Mouse (Mus musculus) kidney, embryonic 15.5 days (tissue): ENCODE measurements around the gene Ahsa1. TPM values are rescaled to one million over a fixed set of nuclear protein-coding genes. Genes with fewer than 3 reads are reported as not detected.

Experiments
- ATAC-seq: fragments of 200-750 bp; cut with Nextera tagmentation; replicated peaks from 2 replicates; pipeline ENCODE4 v1.8.0; 2017; ENCODE audit warnings: moderate TSS enrichment; ENCODE audit not compliant: low FRiP score
- H3K27ac ChIP-seq: fragments of 300-500 bp; sonication (generic); 2 replicates; pipeline ENCODE4 v1.5.1; 2015; ENCODE audit warnings: mild to moderate bottlenecking, inconsistent platforms
- H3K27me3 ChIP-seq: fragments of 300-500 bp; sonication (generic); 2 replicates; pipeline ENCODE4 v1.6.1; 2015; ENCODE audit warnings: inconsistent platforms
- H3K36me3 ChIP-seq: fragments of 300-500 bp; sonication (generic); 2 replicates; pipeline ENCODE4 v1.6.1; 2015; ENCODE audit warnings: inconsistent platforms
- H3K4me1 ChIP-seq: fragments of 300-500 bp; sonication (generic); 2 replicates; pipeline ENCODE4 v1.6.1; 2015; ENCODE audit warnings: inconsistent platforms
- H3K4me2 ChIP-seq: fragments of 300-500 bp; sonication (generic); 2 replicates; pipeline ENCODE4 v1.6.1; 2015; ENCODE audit warnings: moderate library complexity, mild to moderate bottlenecking, inconsistent platforms
- H3K4me3 ChIP-seq: fragments of 300-500 bp; sonication (generic); replicated peaks from 2 replicates; pipeline ENCODE4 v1.5.1; 2015; ENCODE audit warnings: mild to moderate bottlenecking, inconsistent platforms
- H3K9ac ChIP-seq: fragments of 300-500 bp; sonication (generic); 2 replicates; pipeline ENCODE4 v1.6.1; 2015; ENCODE audit warnings: mild to moderate bottlenecking, inconsistent platforms
- H3K9me3 ChIP-seq: fragments of 300-500 bp; sonication (generic); replicated peaks from 2 replicates; pipeline ENCODE4 v1.6.1; 2016; ENCODE audit warnings: inconsistent platforms
- WGBS: fragments of 180-500 bp; shearing (Covaris S2); methylation state at CpG from one replicate; pipeline ENCODE4 v1.1.7; 2015; ENCODE audit warnings: mixed read lengths; 5-methylcytosine and 5-hydroxymethylcytosine counted together
- polyA plus RNA-seq: library from polyadenylated mRNA; unstranded; fragments of >200 nt; fragmentation: Nextera tagmentation; extraction: Ambion mirVana; gene quantifications from 2 replicates; pipeline ENCODE4 v1.2.1, GENCODE M21; 2015

The Ahsa1 gene
- polyA plus RNA-seq, result 235 and 248 TPM in 2 replicates

DNA sequence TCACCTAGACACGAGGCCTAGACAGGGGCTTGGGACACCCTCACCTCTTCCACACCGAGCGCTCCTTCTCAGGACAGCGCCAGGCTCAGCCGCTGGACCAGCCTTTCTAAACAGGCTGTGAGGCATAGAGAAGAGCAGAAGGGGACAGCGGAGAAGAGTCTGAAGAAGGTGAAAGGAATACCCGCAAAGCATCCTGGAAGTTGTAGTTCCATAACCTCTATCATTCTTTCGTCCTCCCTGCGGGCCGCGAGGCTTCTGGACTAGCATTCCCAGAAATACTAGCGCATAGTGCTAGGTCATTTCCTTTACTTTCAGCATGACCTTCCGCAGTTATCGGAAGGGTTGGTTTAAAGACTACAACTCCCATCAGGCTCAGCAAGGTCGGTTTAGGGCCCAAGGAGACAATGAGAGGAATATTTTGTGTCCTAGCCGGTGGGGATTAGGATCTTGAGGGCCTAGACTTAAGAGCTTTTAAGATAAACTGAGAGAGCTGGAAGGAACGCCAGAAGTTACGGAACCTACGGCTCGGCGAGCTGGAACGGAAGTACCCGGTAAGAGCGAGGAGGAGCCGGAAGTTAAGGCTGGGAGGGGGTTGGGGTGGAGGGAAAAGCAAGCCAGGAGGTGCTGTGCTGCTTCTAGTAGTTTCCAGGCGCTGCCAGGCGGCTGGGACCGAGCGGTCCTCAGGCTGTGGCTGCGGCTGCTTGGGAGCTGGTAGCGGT lies at the start of gene Ahsa1, which contains the start of gene Vipas39:
Gene Ahsa1 (plus strand): TSS at position 372 of the 719 bp plus-strand sequence.
Gene Vipas39 (minus strand): TSS at position 149 of the 719 bp plus-strand sequence.
- Histone ChIP-seq H3K4me3 (peak within 1 kb of the TSS; percentile 76), H3K27me3 (no peaks in the 10 kb centered on the region), H3K4me1 (peaks cover 17% of the 10 kb centered on the region), H3K27ac (peak within 1 kb of the TSS; percentile 94), H3K9me3 (no peaks in the 10 kb centered on the region), H3K36me3 (peaks cover 55% of the 10 kb centered on the region), H3K4me2 (peak within 1 kb of the TSS; percentile 79), H3K9ac (peak within 1 kb of the TSS; percentile 84)
- peak; percentile 97 for ATAC-seq
- WGBS, result under 1% methylated on average over 31 of the region's 31 CpGs

DNA sequence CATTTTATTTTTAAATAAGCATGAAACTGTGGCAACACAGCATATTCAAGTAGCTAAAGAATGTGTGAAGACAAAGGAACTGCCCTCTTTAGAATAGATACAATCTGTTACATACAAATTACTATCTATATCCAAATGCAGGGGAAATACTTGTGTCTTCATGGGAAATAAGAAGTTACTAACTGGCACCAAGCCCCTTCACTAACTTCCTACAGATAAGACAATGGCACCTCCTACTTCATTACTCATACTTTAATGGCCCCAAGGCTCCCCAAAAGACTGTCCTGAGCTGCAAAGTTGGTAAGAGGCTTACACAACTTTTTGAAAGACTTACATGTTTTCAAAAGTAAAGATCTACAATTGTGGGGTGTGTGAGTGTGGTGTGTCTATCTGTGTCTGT lies 48.7 kb upstream of the Ahsa1 start:
- Histone ChIP-seq H3K27ac (no peak overlapping the region), H3K27me3 (no peaks in the 10 kb centered on the region), H3K4me1 (no peaks in the 10 kb centered on the region), H3K9me3 (no peaks in the 10 kb centered on the region), H3K36me3 (no peaks in the 10 kb centered on the region), H3K4me3 (no peak overlapping the region), H3K4me2 (no peak overlapping the region), H3K9ac (no peak overlapping the region)
- ATAC-seq, result no peak

DNA sequence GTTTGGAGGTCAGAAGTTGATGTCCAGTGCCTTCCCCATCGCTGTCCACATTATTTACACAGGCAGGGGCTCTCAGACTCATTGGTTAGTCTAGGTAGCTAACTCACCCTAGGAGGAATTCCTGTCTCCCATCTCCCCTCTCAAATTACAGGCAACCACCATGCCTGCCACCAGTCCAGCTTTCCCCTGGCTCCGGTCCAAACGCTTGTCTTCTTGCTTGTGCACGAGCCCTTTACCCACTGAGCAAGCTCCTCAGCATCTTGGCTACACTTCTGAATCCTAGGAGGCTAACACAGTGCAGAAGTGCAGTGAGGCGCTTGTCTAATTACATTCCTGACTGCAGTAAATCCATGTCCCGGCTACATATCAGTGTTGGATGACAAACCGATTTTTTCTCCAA lies 46.9 kb upstream of the Ahsa1 start:
- Histone ChIP-seq H3K27me3 (no peaks in the 10 kb centered on the region), H3K27ac (no peak overlapping the region), H3K9ac (no peak overlapping the region), H3K4me3 (no peak overlapping the region), H3K4me2 (no peak overlapping the region), H3K9me3 (no peaks in the 10 kb centered on the region), H3K36me3 (no peaks in the 10 kb centered on the region), H3K4me1 (no peaks in the 10 kb centered on the region)
- no peak for ATAC-seq
- WGBS, result 51% methylated on average over 7 of the region's 7 CpGs

DNA sequence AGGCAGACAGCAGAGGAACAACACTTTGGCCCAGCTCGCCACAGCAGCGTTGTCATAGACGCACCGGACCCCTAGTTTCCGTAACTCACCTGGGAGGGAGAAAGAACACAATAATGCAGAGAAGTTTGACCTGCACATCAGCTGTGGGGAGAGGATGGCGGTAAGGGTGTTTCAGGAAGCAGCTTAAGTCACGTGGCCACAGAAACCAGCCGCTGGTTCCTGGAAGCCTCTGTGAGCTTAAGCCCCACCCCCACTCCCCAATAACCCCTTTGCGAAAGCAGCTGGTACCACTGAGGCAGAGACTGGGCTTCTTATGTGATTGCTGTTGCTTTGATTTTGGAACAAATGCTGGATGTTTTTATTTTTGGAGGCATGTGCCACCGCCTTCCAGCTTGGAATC lies 41.3 kb upstream of the Ahsa1 start:
- Histone ChIP-seq H3K36me3 (no peaks in the 10 kb centered on the region), H3K9me3 (no peaks in the 10 kb centered on the region), H3K4me2 (no peak overlapping the region), H3K9ac (no peak overlapping the region), H3K4me1 (no peaks in the 10 kb centered on the region), H3K4me3 (no peak overlapping the region), H3K27me3 (no peaks in the 10 kb centered on the region), H3K27ac (no peak overlapping the region)
- 76% methylated on average over 10 of the region's 10 CpGs for WGBS
- no peak for ATAC-seq

DNA sequence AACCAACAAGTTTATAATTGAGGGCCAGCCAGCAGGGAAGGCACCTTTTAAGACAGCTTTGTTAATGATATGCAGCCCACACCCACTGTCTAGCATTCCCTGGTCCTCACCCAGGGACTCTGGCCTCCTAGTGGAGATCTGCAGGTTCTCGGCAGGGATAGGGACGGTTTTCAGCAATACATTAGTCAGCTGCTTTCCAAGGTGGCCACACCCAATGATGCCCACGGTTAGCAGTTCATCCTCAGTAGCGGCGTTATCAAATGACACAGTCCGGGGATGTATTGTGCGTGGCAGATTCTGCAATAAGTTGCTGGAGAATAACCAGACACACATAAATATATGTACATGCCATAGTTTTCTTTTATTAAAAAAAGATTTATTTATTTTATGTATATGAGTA lies 39.5 kb upstream of the Ahsa1 start:
- no peaks in the 10 kb centered on the region for H3K27me3 ChIP-seq
- no peaks in the 10 kb centered on the region for H3K9me3 ChIP-seq
- H3K4me1 ChIP-seq, result no peaks in the 10 kb centered on the region
- H3K4me2 ChIP-seq, result no peak overlapping the region
- H3K36me3 ChIP-seq, result no peaks in the 10 kb centered on the region
- no peak overlapping the region for H3K27ac ChIP-seq
- no peak overlapping the region for H3K9ac ChIP-seq
- no peak for ATAC-seq
- 78% methylated on average over 7 of the region's 7 CpGs for WGBS
- no peak overlapping the region for H3K4me3 ChIP-seq

DNA sequence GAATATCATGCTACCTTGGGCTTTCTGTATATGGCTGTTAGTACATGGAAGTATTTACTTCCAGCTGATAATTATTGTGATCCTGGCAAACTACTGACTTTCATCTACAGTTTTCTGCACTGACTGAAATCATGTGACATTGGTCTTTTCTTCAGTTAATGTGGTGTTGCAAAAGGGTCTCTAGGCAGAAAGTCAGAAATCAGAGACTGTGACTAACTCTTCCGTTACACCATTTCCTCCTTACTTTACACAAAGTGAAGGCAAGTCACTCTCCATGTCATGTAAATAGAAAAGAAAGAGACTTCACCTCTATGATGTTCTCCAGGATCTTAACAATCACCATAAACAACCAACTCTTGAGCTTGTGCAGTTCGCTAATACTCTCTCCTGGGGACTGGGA lies 36.6 kb upstream of the Ahsa1 start:
- no peaks in the 10 kb centered on the region for H3K4me1 ChIP-seq
- H3K9ac ChIP-seq, result no peak overlapping the region
- ATAC-seq, result no peak
- no peak overlapping the region for H3K4me2 ChIP-seq
- no peaks in the 10 kb centered on the region for H3K27me3 ChIP-seq
- H3K27ac ChIP-seq, result no peak overlapping the region
- H3K4me3 ChIP-seq, result no peak overlapping the region
- no peaks in the 10 kb centered on the region for H3K36me3 ChIP-seq
- no peaks in the 10 kb centered on the region for H3K9me3 ChIP-seq
- WGBS, result 82% methylated on average over 2 of the region's 2 CpGs

DNA sequence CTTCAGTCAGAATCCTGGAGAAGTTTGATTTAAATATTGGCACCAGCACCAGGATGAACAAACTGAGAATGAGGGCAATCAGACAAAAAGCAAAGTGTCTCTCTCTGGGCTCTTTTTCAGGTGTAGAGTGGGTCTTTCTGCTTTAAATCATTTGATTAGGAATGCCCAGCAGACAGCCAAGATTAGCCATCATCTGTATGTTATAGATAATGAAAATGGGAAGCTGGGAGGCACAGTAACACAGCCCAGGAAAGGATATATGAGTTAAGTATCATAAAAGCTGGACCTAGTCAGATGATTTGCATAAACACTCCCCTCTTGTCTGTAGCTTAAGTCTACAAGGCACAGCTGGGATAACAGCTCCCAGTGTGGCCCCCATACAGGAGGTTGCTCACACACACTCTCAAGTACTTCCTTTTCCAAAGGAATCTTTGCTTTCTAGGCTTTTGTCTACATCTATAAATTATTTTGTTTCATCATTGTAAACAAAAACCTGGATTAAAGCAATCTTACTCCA lies 35.8 kb upstream of the Ahsa1 start:
- Histone ChIP-seq H3K27ac (no peak overlapping the region), H3K9me3 (no peaks in the 10 kb centered on the region), H3K27me3 (no peaks in the 10 kb centered on the region), H3K4me3 (no peak overlapping the region), H3K4me1 (no peaks in the 10 kb centered on the region), H3K9ac (no peak overlapping the region), H3K36me3 (no peaks in the 10 kb centered on the region), H3K4me2 (no peak overlapping the region)
- no peak for ATAC-seq

DNA sequence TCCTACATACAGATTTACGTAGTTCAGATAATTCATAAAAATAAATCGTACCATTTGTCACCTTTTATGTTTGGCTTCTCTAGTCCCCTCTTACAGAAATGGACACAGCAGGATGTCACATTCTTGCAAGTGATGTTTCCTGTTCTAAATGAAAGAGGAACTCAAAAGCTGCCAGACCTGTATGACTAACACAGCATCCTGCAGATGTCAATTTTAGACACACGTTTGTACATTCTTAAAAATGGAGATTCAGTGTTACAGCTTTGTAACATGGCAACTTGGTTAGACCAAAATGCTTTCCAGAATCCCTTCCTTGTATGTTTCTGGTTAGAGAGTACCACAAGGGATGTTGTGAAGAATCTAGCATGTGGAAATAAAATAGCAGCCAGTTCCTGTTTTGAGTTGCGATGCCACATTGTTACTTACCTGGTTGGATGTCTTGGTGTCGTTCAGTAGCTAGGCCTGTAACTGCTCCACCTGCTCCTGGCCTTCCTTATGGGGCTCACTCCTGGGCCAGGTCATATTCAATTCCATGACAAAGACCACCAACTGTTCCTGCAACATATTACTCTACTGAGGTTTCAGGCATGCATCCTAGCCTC lies 29.3 kb upstream of the Ahsa1 start:
- no peak for ATAC-seq
- no peak overlapping the region for H3K4me2 ChIP-seq

DNA sequence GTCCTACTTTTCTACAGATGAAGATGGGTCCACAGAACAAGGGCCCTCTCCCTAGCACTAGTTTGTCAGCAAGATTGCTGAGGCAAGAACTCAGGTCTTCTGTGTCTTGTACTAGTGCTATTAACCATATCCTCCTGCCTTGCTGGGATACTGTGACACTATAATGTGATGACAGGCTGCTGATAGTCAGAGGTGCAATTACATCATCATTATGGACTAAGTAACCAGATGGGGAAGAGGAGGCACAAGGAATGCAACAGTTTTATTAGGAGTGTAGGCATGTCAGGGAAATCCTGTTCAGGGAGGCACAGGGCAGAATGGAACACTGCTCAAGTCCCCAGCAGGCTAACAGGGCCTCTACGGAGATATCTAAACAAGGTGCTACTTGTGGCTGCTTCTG lies 27.6 kb upstream of the Ahsa1 start, which contains the start of gene Noxred1:
Gene Noxred1 (minus strand): TSS at position 101 of the 400 bp plus-strand sequence.
- H3K4me1 ChIP-seq, result no peaks in the 10 kb centered on the region
- no peak within 1 kb of the TSS for H3K9ac ChIP-seq
- no peak within 1 kb of the TSS for H3K4me3 ChIP-seq
- no peaks in the 10 kb centered on the region for H3K27me3 ChIP-seq
- no peak within 1 kb of the TSS for H3K4me2 ChIP-seq
- peaks cover 47% of the 10 kb centered on the region for H3K36me3 ChIP-seq
- no peak within 1 kb of the TSS for H3K27ac ChIP-seq
- no peak for ATAC-seq
- WGBS, result 88% methylated on average over 1 of the region's 1 CpGs
- no peaks in the 10 kb centered on the region for H3K9me3 ChIP-seq

More for the DNA sequence above, 29.3 kb upstream of the Ahsa1 start:
- Histone ChIP-seq H3K27ac (no peak overlapping the region), H3K4me3 (no peak overlapping the region), H3K4me1 (no peaks in the 10 kb centered on the region), H3K27me3 (no peaks in the 10 kb centered on the region), H3K9ac (no peak overlapping the region), H3K36me3 (peaks cover 39% of the 10 kb centered on the region), H3K9me3 (no peaks in the 10 kb centered on the region)
- WGBS, result 89% methylated on average over 5 of the region's 5 CpGs

DNA sequence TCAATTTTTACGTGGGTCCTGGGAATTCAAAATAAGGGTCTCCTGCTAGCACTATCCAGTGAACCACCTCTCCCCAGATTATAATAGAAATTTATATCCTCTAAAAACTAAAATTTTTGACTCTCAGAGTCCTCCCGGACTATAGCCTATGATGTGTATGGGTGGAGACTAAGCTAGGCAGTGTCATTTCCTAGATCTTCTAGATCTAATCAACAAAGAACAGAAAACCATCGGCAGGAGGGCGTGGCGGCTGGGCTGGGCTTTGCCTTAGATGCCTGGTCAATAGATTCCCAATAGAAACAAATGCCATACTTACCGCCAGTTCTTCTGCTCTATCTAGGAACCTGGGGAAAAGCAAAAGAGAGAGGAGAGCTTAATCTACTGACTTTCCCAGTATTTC lies 16.1 kb upstream of the Ahsa1 start:
- H3K27me3 ChIP-seq, result no peaks in the 10 kb centered on the region
- WGBS, result 89% methylated on average over 6 of the region's 6 CpGs
- no peak overlapping the region for H3K4me3 ChIP-seq
- ATAC-seq, result no peak
- no peaks in the 10 kb centered on the region for H3K4me1 ChIP-seq
- H3K9ac ChIP-seq, result no peak overlapping the region
- H3K36me3 ChIP-seq, result peaks cover 90% of the 10 kb centered on the region
- H3K9me3 ChIP-seq, result no peaks in the 10 kb centered on the region
- H3K4me2 ChIP-seq, result no peak overlapping the region
- no peak overlapping the region for H3K27ac ChIP-seq

DNA sequence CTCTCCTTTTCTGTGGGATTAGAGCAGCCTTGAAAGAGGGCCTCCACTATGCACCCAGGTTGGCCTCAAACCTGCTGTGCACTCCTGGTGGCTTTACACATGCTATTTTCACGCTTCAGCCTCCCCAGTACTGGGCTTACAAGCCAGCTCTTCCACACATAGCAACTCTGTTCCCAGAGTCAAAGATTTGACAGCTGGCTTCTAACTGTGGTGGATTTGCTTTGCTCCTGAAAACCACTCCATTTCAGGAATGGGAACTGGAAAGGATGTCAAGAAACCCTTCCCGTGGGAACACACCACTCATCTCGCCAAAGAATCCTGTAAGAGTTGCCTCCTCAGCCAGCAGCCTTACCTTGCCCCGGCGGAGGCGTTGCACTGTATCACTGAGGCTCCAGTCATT lies 12.4 kb upstream of the Ahsa1 start:
- 94% methylated on average over 6 of the region's 6 CpGs for WGBS
- no peak overlapping the region for H3K4me2 ChIP-seq
- ATAC-seq, result no peak
- H3K36me3 ChIP-seq, result peaks cover 95% of the 10 kb centered on the region
- no peak overlapping the region for H3K4me3 ChIP-seq
- H3K27ac ChIP-seq, result no peak overlapping the region
- no peaks in the 10 kb centered on the region for H3K27me3 ChIP-seq
- no peak overlapping the region for H3K9ac ChIP-seq
- no peaks in the 10 kb centered on the region for H3K4me1 ChIP-seq
- no peaks in the 10 kb centered on the region for H3K9me3 ChIP-seq

DNA sequence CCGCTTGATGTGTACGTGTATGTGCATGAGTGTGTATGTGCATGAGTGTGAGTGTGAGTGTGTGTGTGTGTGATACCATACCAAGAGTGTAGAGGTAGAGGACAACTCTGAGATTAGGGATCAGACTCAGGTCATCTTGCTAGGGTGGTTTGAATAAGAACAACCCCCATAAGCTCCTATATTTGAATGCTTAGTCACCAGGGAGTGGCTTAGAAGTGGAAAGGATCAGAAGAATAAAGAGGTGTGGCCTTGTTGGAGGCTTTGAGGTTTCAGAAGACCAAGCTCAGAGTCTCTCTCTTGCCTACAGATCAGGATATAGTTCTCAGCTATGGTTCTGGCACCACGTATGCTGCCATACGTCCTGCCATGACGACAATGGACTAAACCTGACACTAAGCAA lies 9.7 kb upstream of the Ahsa1 start:
- Histone ChIP-seq H3K27me3 (no peaks in the 10 kb centered on the region), H3K9me3 (no peaks in the 10 kb centered on the region), H3K4me1 (no peaks in the 10 kb centered on the region), H3K36me3 (peaks cover 89% of the 10 kb centered on the region), H3K4me3 (no peak overlapping the region), H3K4me2 (no peak overlapping the region), H3K9ac (no peak overlapping the region), H3K27ac (no peak overlapping the region)
- no peak for ATAC-seq
- WGBS, result 93% methylated on average over 5 of the region's 5 CpGs
